Mouse (Mus musculus): ENCODE results near the gene Ano2.

Ano2 gene

DNA sequence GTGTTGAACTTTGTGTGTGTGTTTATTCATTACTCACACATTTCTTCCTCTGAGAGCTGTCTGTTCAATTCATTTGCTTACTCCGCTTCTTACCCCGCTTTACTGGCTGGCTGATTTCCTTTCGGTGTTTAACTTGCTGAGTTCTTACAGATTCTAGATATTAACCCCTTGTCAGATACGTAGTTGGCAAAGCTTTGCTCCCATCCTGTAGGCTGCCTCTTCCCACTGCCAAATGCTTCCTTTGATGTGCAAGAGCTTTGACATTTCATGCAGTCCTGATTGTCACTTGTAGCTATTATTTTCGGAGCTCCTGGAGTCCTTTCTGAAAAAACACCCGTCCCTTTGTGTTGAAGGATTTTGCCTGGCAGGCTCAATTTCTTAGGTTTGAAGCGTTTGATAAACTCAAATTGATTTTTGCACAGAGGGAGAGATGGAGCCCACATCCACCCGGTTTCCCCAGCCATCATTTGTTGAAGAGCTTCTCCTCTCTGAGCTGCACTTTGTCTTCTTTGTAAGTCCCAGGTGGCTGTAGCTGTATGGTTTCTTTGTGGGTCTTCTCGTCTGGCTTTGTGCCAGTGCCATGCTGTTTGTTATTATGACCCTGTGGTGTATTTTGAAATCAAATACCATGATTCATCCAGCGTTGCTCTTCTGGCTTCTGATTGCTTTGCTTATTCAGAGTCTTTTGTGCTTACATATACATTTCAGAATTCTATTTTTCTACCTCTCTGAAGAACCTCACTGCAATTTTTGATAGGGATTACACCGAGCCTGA is 47.5 kb downstream of the Ano2 start:
- no peak for DNase-seq (ENCODE audit: extremely low read depth, low read depth, low spot score)

DNA sequence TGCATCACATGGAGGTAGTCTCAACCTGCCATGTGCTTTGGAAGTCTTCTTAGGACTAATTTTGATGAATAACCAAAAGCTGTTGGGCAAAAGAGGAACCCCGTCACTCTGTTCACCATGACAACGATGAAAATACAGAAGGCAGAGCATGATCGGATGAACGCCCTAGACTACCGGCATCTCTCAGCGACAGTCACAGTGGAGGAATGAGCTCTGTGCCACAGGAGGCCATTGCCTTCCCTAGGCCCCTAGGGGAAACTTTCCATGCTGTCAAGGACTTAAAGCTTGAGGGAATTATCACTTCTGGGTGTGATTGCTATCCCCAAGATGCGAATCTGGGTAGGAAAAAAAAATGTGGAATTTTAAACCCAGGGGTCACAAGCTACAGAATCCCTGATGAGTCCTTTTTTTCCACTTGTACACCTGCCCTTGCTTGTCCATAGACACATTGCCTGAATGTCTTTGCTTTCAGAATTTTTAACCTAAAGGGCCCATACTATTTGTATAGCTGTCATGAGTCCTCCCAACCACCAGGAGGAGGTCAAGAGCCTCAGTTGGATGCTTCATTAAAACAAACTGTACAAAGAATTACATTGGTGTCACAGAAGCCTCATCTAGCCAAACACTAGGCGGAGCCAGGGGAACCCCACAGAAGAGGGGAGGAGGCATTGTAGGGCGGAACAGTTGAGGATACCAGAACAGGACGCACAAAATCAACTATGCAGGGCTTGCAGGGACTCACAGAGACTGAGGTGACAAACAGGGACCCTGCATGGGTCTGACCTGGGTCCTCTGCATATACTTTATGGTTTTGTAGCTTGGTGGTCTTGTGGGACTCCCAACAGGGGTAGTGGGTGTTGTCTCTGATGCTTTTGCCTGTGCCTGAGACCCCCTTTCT is 53.2 kb downstream of the Ano2 start:
- DNase-seq (ENCODE audit: extremely low read depth, low read depth, low spot score): no peak

DNA sequence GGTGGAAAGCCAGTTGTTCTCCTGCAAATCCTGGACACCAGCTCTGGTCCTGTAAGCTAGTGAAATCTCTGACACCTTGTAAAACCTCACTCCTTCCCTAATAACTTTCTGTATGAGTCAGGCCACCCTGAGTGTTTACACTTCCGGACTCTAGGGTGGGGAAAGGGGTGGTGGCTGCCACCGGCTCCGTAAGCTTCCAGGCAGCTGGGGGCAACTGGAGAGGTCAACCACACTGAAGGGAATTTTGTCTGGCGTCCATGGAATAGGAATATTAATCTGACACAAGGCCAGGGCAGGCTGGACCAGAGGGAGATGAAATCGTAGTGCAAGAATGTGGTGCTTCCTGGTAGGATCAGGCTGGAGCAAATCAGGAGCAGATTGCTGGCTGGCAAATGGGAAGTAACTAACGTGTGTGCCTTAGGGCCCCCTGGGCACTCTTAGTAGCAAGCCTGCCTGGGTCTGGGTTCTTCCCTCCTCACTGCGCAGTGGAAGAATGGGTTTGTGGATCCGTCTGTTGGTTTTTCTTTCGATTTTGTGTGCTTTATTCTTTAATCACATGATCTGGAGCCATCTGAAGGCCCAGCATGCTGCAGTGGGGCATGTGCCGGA is 57.2 kb downstream of the Ano2 start:
- DNase-seq (ENCODE audit: extremely low read depth, low read depth, low spot score): no peak

- no peak for DNase-seq (ENCODE audit: extremely low read depth, low read depth, low spot score)
Observed at GRCm38 (mm10) chr6:125748646-125749045, 58.4 kb downstream of the Ano2 start.

DNA sequence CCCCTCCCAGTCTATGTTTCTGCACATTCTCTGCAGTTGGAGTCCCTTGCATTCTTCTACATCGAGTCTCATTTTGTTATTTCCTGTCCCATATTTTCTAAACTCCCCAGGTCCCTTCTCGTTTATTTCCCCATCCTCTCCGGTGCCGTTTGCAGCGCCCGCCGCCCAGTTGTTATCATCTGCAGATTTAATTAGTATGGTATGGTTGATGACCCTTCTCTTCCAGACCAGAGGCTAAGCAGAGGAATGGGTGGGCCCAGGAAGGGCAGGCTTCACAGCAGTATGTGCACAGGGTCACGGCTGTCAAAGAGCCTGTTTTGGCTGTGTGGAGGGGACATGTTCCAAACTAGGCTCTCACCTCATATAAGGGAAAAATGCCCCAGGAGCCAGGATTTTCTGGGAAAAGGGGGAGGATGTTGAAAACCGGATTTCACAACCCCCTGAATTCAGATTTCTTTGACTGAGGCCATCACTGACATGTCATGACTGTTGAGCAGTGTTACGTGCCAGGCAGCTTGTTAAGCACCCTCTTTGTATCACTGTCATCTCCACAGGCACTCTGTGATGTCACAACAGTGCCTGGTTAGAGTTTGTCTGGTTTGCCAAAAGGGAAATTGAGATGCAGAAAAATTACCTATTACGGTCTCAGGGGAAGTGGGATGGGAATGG is 72.8 kb downstream of the Ano2 start:
- DNase-seq (ENCODE audit: extremely low read depth, low read depth, low spot score): peak; percentile 61

- DNase-seq (ENCODE audit: extremely low read depth, low read depth, low spot score): no peak
Observed at GRCm38 (mm10) chr6:125773256-125773655, 83.0 kb downstream of the Ano2 start.

- DNase-seq (ENCODE audit: extremely low read depth, low read depth, low spot score): no peak
Observed at GRCm38 (mm10) chr6:125776291-125776690, 86.1 kb downstream of the Ano2 start.

DNA sequence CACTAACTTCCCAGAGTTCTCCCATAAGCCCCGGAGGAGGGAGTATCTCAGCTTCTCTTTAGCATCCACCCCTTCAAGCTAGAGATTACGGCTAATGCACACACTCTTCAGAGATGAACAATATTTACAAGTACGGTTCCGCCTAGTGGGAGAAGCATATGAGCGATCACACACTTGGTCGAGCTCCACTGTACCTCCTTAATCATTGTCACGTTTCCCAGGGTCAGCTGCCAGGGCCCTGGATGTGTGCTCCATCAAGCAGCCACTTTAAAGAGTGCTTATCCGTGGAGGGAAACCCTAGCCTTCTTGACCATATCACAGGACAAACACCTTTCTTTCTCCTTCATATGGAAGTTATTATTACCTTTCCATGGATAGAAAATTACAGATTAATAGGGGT is 112.7 kb downstream of the Ano2 start:
- DNase-seq (ENCODE audit: extremely low read depth, low read depth, low spot score): no peak

DNA sequence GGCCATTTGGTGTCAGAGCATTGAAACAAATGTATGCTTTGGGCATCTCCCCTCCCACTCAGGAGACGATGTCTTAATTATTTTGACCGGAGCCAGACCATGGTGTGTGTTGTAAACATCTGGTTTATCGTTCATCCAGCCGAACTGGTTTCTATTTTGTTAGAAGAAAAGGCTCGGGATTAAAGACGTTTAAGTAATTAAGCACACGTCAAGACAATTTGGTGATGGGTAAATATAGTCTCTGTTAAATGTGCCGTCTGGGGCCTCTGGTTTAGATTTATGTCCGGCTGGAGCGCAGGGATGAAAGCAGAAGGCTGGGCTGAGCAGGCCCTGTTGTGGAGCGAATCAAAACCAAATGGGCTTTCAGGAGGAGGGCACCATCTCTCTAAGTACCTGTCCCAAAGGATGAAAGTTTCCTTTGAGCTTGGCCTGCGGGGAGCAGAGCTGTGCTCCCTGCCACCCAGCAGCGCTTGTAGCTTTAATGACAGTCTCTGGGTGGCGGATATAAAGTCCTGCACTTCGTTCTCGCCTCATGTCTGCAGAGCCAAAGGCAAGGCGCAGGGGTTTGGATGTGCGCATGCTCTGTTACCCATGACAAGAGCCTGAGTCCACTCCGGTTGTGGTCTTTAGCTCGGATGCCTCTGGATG is 113.3 kb downstream of the Ano2 start:
- DNase-seq (ENCODE audit: extremely low read depth, low read depth, low spot score): no peak

GRCm38 (mm10) chr6:125808996-125809649 is 118.9 kb downstream of the Ano2 start:
- DNase-seq (ENCODE audit: extremely low read depth, low read depth, low spot score): no peak

- DNase-seq (ENCODE audit: extremely low read depth, low read depth, low spot score): no peak
Observed at GRCm38 (mm10) chr6:125811395-125811794, 121.2 kb downstream of the Ano2 start.

DNA sequence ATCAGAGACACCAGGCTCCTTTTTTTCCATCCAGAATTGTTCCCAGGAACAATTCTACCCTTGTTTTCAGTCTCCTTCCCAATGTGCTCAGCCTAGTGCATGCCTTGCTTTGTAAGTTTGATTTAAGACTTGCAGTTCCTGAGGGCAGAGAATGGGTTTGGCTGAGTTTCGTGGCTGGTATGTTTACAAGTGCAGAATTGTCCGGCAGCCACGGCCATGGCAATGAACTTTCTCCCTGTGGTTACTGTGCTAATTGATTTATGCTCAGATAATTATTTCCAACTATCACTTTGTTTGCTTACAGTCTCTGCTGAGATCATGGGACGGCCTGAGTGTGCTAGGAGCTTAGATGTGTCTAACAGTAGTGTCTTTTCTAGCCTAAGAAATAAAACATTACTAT is 147.9 kb downstream of the Ano2 start:
- peak; percentile 43 for DNase-seq (ENCODE audit: extremely low read depth, low read depth, low spot score)

- no peak for DNase-seq (ENCODE audit: extremely low read depth, low read depth, low spot score)
Observed at GRCm38 (mm10) chr6:125841284-125841683, 151.1 kb downstream of the Ano2 start.

GRCm38 (mm10) chr6:125851196-125851595 is 161.0 kb downstream of the Ano2 start:
- no peak for DNase-seq (ENCODE audit: extremely low read depth, low read depth, low spot score)

DNA sequence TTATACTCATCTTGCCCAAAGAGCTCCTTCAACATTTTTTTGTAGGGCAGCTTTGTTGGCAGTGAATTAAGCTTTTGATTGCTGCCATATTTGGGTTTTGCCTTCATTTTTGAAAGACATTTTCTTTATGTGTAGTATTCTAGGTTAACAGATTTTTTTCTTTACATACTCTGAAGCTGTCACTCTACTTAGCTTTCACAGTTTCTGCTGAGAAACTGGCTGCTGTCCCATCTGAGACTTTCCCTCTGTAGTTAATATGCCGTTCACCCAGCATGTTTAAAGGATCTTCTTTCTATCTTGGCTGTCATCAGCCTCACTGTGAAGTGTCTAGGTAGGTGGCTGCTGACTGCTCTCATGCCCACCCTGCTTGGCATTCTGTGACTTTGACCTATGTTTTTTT is 168.1 kb downstream of the Ano2 start:
- DNase-seq (ENCODE audit: extremely low read depth, low read depth, low spot score): no peak

- no peak for DNase-seq (ENCODE audit: extremely low read depth, low read depth, low spot score)
Observed at GRCm38 (mm10) chr6:125868516-125868915, 178.3 kb downstream of the Ano2 start.

- no peak for DNase-seq (ENCODE audit: extremely low read depth, low read depth, low spot score)
Observed at GRCm38 (mm10) chr6:125871482-125871881, 181.3 kb downstream of the Ano2 start.

- no peak for DNase-seq (ENCODE audit: extremely low read depth, low read depth, low spot score)
Observed at GRCm38 (mm10) chr6:125874742-125875141, 184.5 kb downstream of the Ano2 start.

- DNase-seq (ENCODE audit: extremely low read depth, low read depth, low spot score): no peak
Observed at GRCm38 (mm10) chr6:125876884-125877283, 186.7 kb downstream of the Ano2 start.

- DNase-seq (ENCODE audit: extremely low read depth, low read depth, low spot score): no peak
Observed at GRCm38 (mm10) chr6:125878671-125879070, 188.5 kb downstream of the Ano2 start.

Data from fat pad, adult 2 months (tissue).